Mouse (Mus musculus) midbrain, embryonic 14.5 days (tissue): ENCODE measurements around the gene Smarcd1. TPM values are rescaled to one million over a fixed set of nuclear protein-coding genes. Genes with fewer than 3 reads are reported as not detected.
"Not testable (repeated sequence)": the region's sequence is repeated elsewhere in the genome, so short reads cannot be mapped to it uniquely, and the experiment has no call there.

Experiments
- ATAC-seq: fragments of 200-750 bp; cut with Nextera tagmentation; 2 replicates; pipeline ENCODE4 v1.8.0; 2017; ENCODE audit warnings: moderate number of reproducible peaks, moderate library complexity; ENCODE audit not compliant: low FRiP score, low TSS enrichment
- DNase-seq: peaks from one replicate; pipeline ENCODE4 v3.0.0-alpha.2; 2015
- H3K27ac ChIP-seq: fragments of 300-500 bp; sonication (generic); replicated peaks from 2 replicates; pipeline ENCODE4 v1.5.1; 2014; ENCODE audit warnings: mild to moderate bottlenecking, low read depth, low read length, moderate library complexity
- H3K27me3 ChIP-seq: fragments of 300-500 bp; sonication (generic); 2 replicates; pipeline ENCODE4 v1.6.1; 2014; ENCODE audit warnings: low read length, control low read depth, mixed read lengths; ENCODE audit not compliant: control insufficient read depth, insufficient read depth
- H3K36me3 ChIP-seq: fragments of 300-500 bp; sonication (generic); 2 replicates; pipeline ENCODE4 v1.6.1; 2014; ENCODE audit warnings: low read length, control low read depth; ENCODE audit not compliant: control insufficient read depth, insufficient read depth
- H3K4me1 ChIP-seq: fragments of 300-500 bp; sonication (generic); 2 replicates; pipeline ENCODE4 v1.6.1; 2014; ENCODE audit warnings: mild to moderate bottlenecking, antibody characterized with exemption, low read length, control low read depth; ENCODE audit not compliant: control insufficient read depth, insufficient read depth
- H3K4me2 ChIP-seq: fragments of 300-500 bp; sonication (generic); 2 replicates; pipeline ENCODE4 v1.6.1; 2014; ENCODE audit warnings: mild to moderate bottlenecking, low read length, moderate library complexity
- H3K4me3 ChIP-seq: fragments of 300-500 bp; sonication (generic); replicated peaks from 2 replicates; pipeline ENCODE4 v1.5.1; 2014; ENCODE audit warnings: low read depth, low read length
- H3K9ac ChIP-seq: fragments of 300-500 bp; sonication (generic); replicated peaks from 2 replicates; pipeline ENCODE4 v1.6.1; 2014; ENCODE audit warnings: mild to moderate bottlenecking, low read length, moderate library complexity
- H3K9me3 ChIP-seq: fragments of 300-500 bp; sonication (generic); 2 replicates; pipeline ENCODE4 v1.6.1; 2016; ENCODE audit warnings: low read length, control low read depth, mixed read lengths; ENCODE audit not compliant: control insufficient read depth
- WGBS: fragments of 180-500 bp; shearing (Covaris S2); extraction: QIAGEN DNeasy Blood & Tissue Kit; methylation state at CpG from one replicate; pipeline ENCODE4 v1.1.7; 2014; 5-methylcytosine and 5-hydroxymethylcytosine counted together
- polyA plus RNA-seq: library from polyadenylated mRNA; unstranded; fragments of >200 nt; fragmentation: Nextera tagmentation; extraction: Ambion mirVana; gene quantifications from 2 replicates; pipeline ENCODE4 v1.2.1, GENCODE M21; 2014

Gene Smarcd1
- polyA plus RNA-seq, 1 experiment from 2014 or later: 136 TPM

DNA sequence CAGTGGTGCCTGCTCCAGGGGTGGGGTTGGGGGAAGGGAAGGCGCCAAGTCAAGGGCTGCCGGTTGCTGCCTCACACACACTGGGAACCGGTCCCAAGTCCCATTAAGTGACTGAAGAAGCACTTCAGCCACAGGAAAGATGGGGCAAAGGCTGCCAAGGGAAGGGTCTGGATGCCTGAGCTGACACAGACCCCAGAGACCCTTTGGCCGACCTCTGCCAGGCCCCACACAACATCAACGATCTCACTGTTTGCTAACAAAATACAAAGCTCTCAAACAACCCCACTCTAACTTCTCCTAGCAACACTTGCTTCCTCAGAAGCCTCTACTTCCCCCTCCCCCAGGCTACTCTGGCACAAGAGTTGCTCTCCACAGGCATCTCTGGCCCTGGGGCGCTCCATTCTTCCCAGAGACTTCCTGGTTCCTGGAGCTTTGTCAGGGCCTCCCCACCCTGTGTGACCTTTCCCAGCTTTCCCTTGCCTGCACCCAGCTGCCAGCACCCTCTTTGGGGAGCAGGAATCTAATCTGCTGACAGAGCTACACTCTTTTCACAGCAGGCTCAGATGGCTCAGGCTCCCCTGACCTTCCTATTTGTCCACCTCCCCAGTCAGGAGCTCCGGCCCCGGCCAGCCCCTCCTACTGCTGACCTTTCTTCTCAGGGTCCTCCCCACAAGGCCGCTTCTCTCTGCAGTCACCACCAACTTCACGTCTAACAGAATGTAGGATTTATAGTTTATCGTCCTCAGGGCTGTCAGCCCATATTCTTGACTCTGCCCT, 21.8 kb downstream of the Smarcd1 start:
- Histone ChIP-seq H3K4me1 (peaks cover 20% of the 10 kb centered on the region), H3K4me3 (no peak overlapping the region), H3K9ac (no peak overlapping the region), H3K4me2 (no peak overlapping the region), H3K9me3 (no peaks in the 10 kb centered on the region), H3K27ac (peak overlapping the region; percentile 34; the same call in 1 of the 2 replicates), H3K36me3 (peaks cover 49% of the 10 kb centered on the region), H3K27me3 (no peaks in the 10 kb centered on the region)
- ATAC-seq: no peak
- peak; percentile 35 for DNase-seq
- 20% methylated on average over 11 of the region's 11 CpGs for WGBS

DNA sequence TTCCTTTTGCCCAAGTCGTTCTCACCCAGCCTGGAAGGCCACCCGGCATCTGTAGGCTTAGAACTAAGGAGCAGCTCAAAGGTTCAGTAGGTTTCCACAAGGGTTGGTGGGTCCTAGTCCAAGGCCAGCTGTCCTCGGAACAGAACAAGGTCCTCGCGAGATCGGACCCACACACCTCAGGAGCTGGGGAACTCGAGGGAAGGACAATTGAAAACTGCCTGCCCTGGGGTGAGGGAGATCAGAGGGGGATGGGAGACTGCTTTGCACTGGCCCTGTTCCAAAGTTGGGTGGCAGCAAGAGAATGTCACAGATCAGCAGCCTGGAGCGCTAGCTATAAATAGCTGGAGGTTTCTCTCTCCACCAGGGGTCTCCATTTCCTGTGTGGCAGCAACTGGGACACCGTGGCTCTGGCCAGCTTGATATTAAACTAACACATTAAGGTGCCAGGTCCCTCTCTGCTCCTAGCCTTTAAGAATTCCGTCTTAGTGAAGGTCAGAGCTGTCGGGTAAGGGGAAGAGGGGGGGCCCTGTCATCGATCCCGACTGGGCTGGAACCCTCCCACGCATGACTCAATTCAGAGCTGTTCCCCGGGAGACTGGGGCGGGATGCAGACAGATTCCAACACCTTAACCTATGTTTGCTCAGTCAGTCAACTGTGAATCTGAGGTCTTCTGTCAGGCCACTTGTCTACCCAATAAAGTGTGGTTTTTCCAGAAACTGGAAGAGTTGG, 22.5 kb downstream of the Smarcd1 start:
- H3K9me3 ChIP-seq: no peaks in the 10 kb centered on the region
- H3K27ac ChIP-seq: peak overlapping the region; percentile 60
- peaks cover 20% of the 10 kb centered on the region for H3K4me1 ChIP-seq
- WGBS: 8% methylated on average over 16 of the region's 16 CpGs
- H3K36me3 ChIP-seq: peaks cover 51% of the 10 kb centered on the region
- 0 out of 2 replicates have a peak, but pooled peaks have one; percentile 3 for ATAC-seq
- peak overlapping the region; percentile 37 for H3K9ac ChIP-seq
- peak; percentile 90 for DNase-seq
- H3K4me3 ChIP-seq: peak overlapping the region; percentile 96
- no peaks in the 10 kb centered on the region for H3K27me3 ChIP-seq
- H3K4me2 ChIP-seq: peak overlapping the region; percentile 89

DNA sequence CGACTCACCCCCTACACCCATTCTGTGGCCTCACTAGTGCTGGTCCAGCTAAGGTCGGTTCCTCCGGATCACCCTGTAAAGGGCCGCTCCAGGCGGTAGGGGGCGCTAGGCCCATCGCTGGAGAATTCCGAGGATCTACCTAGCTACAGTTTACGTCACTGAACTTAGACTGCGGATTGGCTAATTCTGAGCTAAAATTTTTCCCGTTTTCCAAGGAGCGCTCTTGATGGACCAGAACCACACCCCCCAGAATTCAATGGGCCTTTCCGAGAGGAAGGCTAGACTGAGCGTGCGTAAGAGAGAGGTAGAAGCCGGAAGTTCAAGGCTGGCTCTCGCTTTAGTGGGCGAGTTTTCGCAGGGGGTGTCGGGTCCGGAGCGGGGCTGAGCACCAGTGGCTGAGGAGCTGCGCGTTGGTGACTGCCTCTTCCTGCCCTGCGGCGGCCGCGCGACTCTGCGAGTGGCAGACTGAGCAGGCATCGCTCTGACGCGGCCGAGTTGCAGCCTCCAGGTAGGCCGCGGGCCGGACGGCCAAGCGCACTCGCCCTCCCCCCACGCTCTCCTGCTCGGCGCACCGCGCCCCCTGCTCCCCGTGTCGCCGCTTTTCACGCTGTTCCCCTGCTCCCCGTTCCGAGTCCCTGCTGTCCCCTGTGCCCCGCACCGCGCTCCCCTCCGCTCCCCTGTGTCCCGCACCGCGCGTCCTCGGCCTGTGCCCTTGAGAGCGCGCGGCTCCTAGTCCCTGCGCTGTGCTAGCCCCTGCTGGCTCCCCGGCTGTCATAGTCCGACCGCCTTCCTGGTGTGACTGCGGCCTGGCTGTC, 23.6 kb downstream of the Smarcd1 start, which contains the start of gene Cox14:
Gene Cox14 (plus strand): TSS at position 278 of the 815 bp plus-strand sequence.
- H3K9me3 ChIP-seq: no peaks in the 10 kb centered on the region
- H3K27ac ChIP-seq: peak within 1 kb of the TSS; percentile 91
- H3K4me3 ChIP-seq: peak within 1 kb of the TSS; percentile 96
- peak; percentile 99 for DNase-seq
- H3K4me1 ChIP-seq: peaks cover 20% of the 10 kb centered on the region
- peak within 1 kb of the TSS; percentile 90 for H3K9ac ChIP-seq
- H3K36me3 ChIP-seq: peaks cover 47% of the 10 kb centered on the region
- no peaks in the 10 kb centered on the region for H3K27me3 ChIP-seq
- WGBS: under 1% methylated on average over 67 of the region's 68 CpGs
- peak within 1 kb of the TSS; percentile 89 for H3K4me2 ChIP-seq
- ATAC-seq: peak; percentile 95

DNA sequence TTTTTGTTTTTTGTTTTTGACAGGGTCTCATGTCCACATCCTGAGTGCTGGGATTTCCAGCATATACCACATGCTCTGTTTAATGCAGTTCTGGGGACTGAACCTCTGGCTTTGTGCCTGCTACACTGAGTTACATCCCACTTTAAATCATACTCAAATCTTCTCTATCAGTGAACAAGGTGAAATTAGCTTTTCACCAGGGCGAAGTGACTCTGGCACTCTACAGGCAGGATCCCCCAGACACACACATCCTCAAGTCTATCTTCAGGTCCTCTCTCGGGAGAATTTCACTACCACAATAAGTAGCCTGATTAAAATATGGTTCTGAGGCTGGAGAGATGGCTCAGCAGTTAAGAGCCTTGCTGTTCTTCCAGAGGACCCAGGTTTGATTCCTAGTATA, 24.6 kb downstream of the Smarcd1 start:
- no peaks in the 10 kb centered on the region for H3K27me3 ChIP-seq
- ATAC-seq: no peak
- peaks cover 43% of the 10 kb centered on the region for H3K36me3 ChIP-seq
- WGBS: 80% methylated on average over 2 of the region's 2 CpGs
- no peak overlapping the region for H3K27ac ChIP-seq
- H3K9ac ChIP-seq: peak overlapping the region; percentile 90
- H3K4me3 ChIP-seq: peak overlapping the region; percentile 96
- no peak for DNase-seq
- H3K4me2 ChIP-seq: peak overlapping the region; percentile 89
- no peaks in the 10 kb centered on the region for H3K9me3 ChIP-seq
- peaks cover 20% of the 10 kb centered on the region for H3K4me1 ChIP-seq

DNA sequence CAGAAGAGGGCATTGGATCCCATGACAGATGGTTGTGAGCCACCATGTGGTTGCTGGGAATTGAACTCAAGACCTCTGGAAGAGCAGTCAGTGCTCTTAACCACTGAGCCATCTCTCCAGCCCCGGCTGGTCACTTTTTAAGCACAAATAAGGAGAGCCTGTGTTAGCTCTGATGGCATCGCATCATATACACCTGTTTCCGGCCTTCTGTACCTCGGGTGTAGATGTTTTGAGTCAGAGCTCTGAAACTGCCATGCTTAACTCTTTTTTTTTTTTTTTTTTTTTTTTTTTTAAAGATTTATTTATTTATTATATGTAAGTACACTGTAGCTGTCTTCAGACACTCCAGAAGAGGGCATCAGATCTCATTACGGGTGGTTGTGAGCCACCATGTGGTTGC, 25.1 kb downstream of the Smarcd1 start:
- H3K4me3 ChIP-seq, H3K9ac ChIP-seq, H3K27ac ChIP-seq, H3K27me3 ChIP-seq, ATAC-seq, H3K9me3 ChIP-seq, DNase-seq: not testable (repeated sequence)
- peak overlapping the region; percentile 89 for H3K4me2 ChIP-seq
- H3K4me1 ChIP-seq: peaks cover 20% of the 10 kb centered on the region
- H3K36me3 ChIP-seq: peaks cover 38% of the 10 kb centered on the region
- 89% methylated on average over 4 of the region's 5 CpGs for WGBS

DNA sequence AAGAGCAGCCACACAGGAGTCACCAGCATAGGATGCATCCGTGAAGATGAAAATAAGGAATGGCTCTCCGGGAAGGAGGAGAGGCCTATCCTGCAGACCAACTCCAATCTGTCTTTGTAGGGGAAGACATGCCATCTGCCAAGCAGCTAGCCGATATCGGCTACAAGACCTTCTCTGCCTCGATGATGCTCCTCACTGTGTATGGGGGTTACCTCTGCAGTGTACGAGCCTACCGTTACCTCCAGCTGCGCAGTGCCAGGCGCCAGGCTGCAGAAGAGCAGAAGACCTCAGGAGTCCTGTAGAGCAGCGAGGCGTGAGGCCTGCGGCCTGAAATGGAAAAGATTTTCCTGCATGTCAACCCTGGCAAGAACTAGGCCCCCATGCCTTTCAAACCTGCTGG, 25.6 kb downstream of the Smarcd1 start:
- DNase-seq: no peak
- peaks cover 20% of the 10 kb centered on the region for H3K4me1 ChIP-seq
- no peak overlapping the region for H3K4me2 ChIP-seq
- H3K27me3 ChIP-seq: no peaks in the 10 kb centered on the region
- H3K36me3 ChIP-seq: peaks cover 33% of the 10 kb centered on the region
- H3K4me3 ChIP-seq: no peak overlapping the region
- H3K27ac ChIP-seq: no peak overlapping the region
- no peak overlapping the region for H3K9ac ChIP-seq
- WGBS: 95% methylated on average over 12 of the region's 12 CpGs
- no peak for ATAC-seq
- no peaks in the 10 kb centered on the region for H3K9me3 ChIP-seq

DNA sequence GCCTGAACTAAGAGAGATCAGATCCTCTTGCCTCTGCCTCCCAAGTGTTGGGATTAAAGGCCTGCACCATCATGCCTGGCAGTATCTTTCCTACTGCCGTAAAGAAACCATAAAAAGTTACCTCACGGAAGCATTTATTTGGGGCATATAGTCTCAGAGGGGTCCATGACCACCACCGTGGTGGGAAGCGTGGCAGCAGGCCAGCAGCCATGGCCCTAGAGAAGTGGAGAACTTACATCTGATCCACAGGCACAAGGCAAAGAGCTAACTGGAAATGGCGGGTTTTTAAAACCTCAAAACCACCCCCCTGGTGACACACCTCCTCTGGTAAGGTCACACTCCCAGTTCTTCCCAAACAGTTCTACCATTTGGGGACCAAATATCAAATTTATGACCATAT, 26.3 kb downstream of the Smarcd1 start:
- Histone ChIP-seq H3K4me3 (no peak overlapping the region), H3K4me2 (no peak overlapping the region), H3K9ac (no peak overlapping the region), H3K9me3 (no peaks in the 10 kb centered on the region), H3K27me3 (no peaks in the 10 kb centered on the region), H3K4me1 (peaks cover 20% of the 10 kb centered on the region), H3K36me3 (peaks cover 31% of the 10 kb centered on the region), H3K27ac (no peak overlapping the region)
- ATAC-seq (no peak), DNase-seq (no peak)
- WGBS: 96% methylated on average over 5 of the region's 5 CpGs

DNA sequence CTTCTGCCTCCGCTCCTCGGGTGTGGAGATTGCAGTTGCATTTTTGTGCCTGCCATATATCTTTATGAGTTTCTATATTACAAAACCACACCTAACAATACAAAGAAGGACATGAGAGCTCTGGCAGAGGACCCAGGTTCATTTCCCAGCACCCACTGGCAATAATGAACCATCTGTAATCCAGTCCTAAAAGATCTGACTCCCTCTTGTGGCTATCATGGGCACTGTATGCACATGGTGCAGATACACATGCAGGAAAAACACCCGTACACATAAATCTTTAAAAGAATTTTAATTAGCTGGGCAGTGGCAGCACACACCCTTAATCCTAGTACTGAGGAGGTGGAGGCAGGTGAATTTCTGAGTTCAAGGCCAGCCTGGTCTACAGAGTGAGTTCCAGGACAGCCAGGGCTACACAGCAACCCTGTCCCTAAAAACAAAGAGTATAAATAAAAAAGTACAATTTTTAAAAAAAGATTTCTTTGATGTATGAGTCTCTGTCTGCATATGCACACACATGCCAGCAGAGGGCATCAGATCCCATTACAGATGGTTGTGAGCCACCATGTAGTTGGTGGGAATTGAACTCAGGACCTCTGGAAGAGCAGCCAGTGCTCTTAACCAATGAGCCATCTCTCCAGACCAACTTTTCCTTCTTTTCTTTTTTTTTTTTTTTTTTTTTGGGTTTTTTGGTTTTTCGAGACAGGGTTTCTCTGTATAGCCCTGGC, 27.3 kb downstream of the Smarcd1 start:
- no peak for DNase-seq
- Histone ChIP-seq H3K9me3 (no peaks in the 10 kb centered on the region), H3K9ac (no peak overlapping the region), H3K36me3 (peaks cover 27% of the 10 kb centered on the region), H3K4me2 (no peak overlapping the region), H3K4me1 (peaks cover 13% of the 10 kb centered on the region), H3K27ac (no peak overlapping the region), H3K4me3 (no peak overlapping the region), H3K27me3 (no peaks in the 10 kb centered on the region)
- 92% methylated on average over 4 of the region's 4 CpGs for whole genome bisulfite sequencing
- ATAC-seq: no peak
